Mouse (Mus musculus) brown adipose tissue, adult 24 weeks (tissue): ENCODE measurements at regions not wholly inside any gene's neighbourhood (a gene's known extent, or its start where the extent isn't known, plus 50 kb on each side); places are given as distances from the start of the nearest gene placed in this dataset.

Experiments used
- H3K27ac ChIP-seq: fragments of 200-500 bp; replicated peaks from 2 replicates; pipeline ENCODE4 v1.5.1; 2012; ENCODE audit warnings: low read depth, mild to moderate bottlenecking, low read length
- H3K4me1 ChIP-seq: fragments of 200-500 bp; 2 replicates; pipeline ENCODE4 v1.6.1; 2012; ENCODE audit warnings: low read length, mixed read lengths; ENCODE audit not compliant: control insufficient read depth, insufficient read depth, insufficient read length
- H3K4me3 ChIP-seq: fragments of 200-500 bp; 2 replicates; pipeline ENCODE4 v1.5.1; 2012; ENCODE audit warnings: low read depth, mild to moderate bottlenecking, low read length, moderate library complexity; ENCODE audit not compliant: insufficient read depth

DNA sequence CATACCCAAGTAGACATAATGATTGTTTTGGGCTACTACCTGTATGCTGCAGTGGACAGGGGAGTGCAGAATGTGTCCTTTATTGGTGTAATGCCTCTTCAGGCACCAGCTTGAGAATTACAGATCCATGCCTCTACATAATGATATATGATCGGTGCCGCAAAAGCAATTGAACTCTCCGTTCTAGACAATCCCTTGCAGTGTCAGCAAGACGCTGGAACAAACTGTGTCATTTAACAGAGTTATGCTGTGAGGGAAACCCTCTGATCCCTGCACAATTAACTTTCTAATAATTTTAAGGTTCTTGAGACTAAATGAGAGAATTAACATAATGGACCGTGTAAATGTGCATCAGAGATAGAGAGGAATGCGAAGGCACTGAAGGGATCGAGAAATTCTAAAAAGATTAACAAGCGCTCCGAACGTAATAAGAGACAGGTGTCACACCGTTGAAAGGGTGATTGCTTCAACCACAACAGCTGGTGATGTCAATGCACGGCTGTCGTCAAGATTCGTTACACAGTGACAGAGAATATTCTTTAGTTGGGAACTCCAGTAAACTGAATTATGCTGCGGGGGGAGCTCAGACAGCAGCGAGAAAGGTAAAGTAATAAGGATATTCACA lies 254.3 kb upstream of the Gpc5 start:
- H3K27ac ChIP-seq, result no peak overlapping the region
- H3K4me1 ChIP-seq, result no peaks in the 10 kb centered on the region
- H3K4me3 ChIP-seq, result no peak overlapping the region

DNA sequence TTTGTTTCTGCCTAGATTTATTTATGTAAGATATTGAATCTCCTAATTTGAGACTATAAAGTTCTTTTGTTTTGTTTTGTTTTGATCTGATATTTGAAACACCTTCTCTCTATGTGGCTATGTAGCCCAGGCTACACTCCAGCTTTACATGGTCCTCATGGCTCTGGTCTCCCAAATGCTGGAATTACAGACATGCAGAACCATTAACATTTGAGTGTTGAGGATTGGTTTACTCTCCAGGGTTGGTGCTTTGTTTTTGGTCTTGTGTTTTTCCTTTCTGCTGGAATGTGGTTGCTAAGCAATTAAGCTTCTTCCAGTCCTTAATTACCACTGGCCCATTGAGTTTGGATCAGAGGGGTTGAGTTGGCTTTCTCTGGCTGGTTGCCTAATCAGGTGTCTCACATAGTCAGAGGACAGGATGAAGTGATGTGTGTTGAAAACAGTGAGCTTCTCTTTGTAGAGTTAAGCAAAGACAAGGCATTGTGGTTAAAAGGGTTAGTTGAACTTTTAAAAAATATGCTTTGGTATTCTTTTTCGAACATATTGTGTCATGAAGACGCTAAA lies 252.6 kb upstream of the Gpc5 start:
- H3K4me3 ChIP-seq, result no peak overlapping the region
- no peak overlapping the region for H3K27ac ChIP-seq
- H3K4me1 ChIP-seq, result no peaks in the 10 kb centered on the region

DNA sequence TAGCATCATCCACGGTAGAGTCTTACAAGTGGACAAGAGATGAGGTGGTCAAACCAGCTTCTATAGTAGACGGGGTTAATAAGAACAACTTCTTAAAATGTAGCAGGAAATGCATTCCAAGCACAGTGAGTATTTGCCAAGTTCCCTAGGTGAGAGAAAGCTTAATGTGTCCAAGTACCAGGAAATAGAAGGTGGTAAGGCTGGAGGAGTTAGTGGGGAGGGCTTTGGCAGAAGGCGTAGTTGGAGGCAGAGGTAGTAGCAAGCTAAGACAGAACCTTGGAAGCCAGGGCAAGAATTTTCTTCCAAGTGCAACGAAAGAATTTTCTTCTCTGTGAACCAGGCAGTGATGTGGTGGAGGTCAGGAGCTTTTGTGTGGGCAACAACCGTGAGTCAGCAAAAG lies 251.2 kb upstream of the Gpc5 start:
- H3K27ac ChIP-seq, result no peak overlapping the region
- no peaks in the 10 kb centered on the region for H3K4me1 ChIP-seq

GRCm38 (mm10) chr14:114841552-114841951 lies 250.5 kb upstream of the Gpc5 start:
- no peaks in the 10 kb centered on the region for H3K4me1 ChIP-seq
- H3K27ac ChIP-seq, result no peak overlapping the region
- H3K4me3 ChIP-seq, result no peak overlapping the region

More for the DNA sequence above, 251.2 kb upstream of the Gpc5 start:
- no peak overlapping the region for H3K4me3 ChIP-seq

DNA sequence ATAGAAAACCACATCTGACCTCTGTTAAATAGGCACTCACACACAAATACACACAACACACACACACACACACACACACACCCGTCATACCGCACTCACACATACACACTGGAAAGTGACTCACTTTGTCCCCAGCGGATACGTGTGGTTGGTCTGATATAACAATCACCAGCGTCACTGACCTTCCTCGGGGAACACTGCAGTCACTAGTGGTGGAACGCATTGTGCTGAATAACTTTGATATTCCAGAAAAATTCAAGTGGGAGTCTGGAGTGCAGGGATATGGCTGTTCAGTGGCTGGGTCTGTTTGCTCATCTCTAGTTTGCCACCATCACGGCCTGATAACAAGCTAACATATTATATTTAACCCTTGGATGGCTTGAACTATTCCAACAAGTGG lies 249.7 kb upstream of the Gpc5 start:
- Histone ChIP-seq H3K4me1 (no peaks in the 10 kb centered on the region), H3K27ac (no peak overlapping the region), H3K4me3 (no peak overlapping the region)

- H3K4me1 ChIP-seq, result no peaks in the 10 kb centered on the region
- H3K27ac ChIP-seq, result no peak overlapping the region
These were observed 248.8 kb upstream of the Gpc5 start for GRCm38 (mm10) chr14:114843105-114843743.

GRCm38 (mm10) chr14:114854324-114855054 lies 237.5 kb upstream of the Gpc5 start:
- no peak overlapping the region for H3K27ac ChIP-seq
- no peak overlapping the region for H3K4me3 ChIP-seq
- H3K4me1 ChIP-seq, result peaks cover 5% of the 10 kb centered on the region; the same call in 1 of the 2 replicates

More at GRCm38 (mm10) chr14:114843105-114843743, 248.8 kb upstream of the Gpc5 start:
- H3K4me3 ChIP-seq, result no peak overlapping the region

DNA sequence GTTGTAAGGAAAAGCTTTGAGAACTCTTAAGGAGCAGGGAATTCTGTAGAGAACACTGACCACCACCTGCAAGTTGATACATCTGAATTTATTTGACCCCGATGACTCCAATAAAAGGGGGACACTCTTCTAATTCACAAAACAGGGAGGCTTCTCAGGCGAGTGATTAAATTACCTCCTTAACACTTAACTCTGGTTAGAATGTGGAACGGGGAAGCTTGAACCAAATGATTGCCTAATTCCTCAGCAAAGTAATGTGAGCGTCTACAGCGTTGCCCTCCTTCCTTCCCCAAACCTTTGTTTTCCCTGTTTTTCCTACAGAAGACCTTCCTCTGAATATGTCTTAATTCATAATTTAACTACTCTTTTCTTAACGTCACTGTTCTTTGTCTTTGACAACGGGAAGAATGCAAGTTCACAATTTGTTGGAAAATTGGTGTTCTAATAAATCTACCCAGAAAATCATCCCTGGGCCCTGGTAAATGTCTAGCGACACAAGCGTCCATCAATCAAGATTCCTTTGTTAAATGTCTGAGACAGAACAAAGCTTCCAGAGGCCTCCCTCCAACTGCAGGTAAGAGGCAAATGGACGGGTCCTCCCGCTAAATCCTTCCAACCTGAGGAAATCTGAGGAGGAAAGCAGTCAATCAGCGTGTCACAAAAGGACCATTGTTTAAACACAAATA lies 236.8 kb upstream of the Gpc5 start:
- H3K4me3 ChIP-seq, result no peak overlapping the region
- H3K27ac ChIP-seq, result no peak overlapping the region
- H3K4me1 ChIP-seq, result peaks cover 5% of the 10 kb centered on the region; the same call in 1 of the 2 replicates

DNA sequence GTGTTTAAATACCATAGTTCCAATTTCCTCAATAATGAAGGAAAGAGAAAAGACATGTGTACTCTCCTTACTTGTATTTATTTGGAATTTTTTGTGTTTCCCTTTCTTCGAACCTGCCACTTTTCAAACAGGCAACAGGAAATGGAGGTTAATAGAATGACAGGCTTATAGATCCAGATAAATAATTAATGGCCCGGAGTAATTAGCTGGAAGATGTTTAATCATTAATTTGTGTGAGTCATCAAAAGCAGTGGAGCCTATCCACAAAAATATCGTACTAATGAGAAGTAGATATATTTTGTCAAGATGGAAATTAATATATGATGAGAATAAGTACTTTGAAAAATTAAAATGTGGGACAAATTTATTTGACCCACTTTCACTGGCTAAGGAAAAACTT lies 236.3 kb upstream of the Gpc5 start:
- no peak overlapping the region for H3K27ac ChIP-seq
- no peak overlapping the region for H3K4me3 ChIP-seq
- peaks cover 5% of the 10 kb centered on the region; the same call in 1 of the 2 replicates for H3K4me1 ChIP-seq

- no peak overlapping the region for H3K27ac ChIP-seq
- peaks cover 5% of the 10 kb centered on the region; the same call in 1 of the 2 replicates for H3K4me1 ChIP-seq
These were observed 235.6 kb upstream of the Gpc5 start for GRCm38 (mm10) chr14:114856243-114857031.

GRCm38 (mm10) chr14:114857171-114857570 lies 234.8 kb upstream of the Gpc5 start:
- no peak overlapping the region for H3K4me3 ChIP-seq
- H3K27ac ChIP-seq, result no peak overlapping the region
- peaks cover 5% of the 10 kb centered on the region; the same call in 1 of the 2 replicates for H3K4me1 ChIP-seq

More at GRCm38 (mm10) chr14:114856243-114857031, 235.6 kb upstream of the Gpc5 start:
- no peak overlapping the region for H3K4me3 ChIP-seq

- Histone ChIP-seq H3K27ac (no peak overlapping the region), H3K4me3 (no peak overlapping the region)
These were observed 234.3 kb upstream of the Gpc5 start for GRCm38 (mm10) chr14:114857689-114858088.

GRCm38 (mm10) chr14:114863585-114863984 lies 228.4 kb upstream of the Gpc5 start:
- Histone ChIP-seq H3K27ac (no peak overlapping the region), H3K4me3 (no peak overlapping the region), H3K4me1 (no peaks in the 10 kb centered on the region)

More at GRCm38 (mm10) chr14:114857689-114858088, 234.3 kb upstream of the Gpc5 start:
- peaks cover 5% of the 10 kb centered on the region; the same call in 1 of the 2 replicates for H3K4me1 ChIP-seq

- H3K4me3 ChIP-seq, result no peak overlapping the region
- no peaks in the 10 kb centered on the region for H3K4me1 ChIP-seq
- H3K27ac ChIP-seq, result no peak overlapping the region
These were observed 227.9 kb upstream of the Gpc5 start for GRCm38 (mm10) chr14:114864102-114864501.
